In the genomic region with DNA sequence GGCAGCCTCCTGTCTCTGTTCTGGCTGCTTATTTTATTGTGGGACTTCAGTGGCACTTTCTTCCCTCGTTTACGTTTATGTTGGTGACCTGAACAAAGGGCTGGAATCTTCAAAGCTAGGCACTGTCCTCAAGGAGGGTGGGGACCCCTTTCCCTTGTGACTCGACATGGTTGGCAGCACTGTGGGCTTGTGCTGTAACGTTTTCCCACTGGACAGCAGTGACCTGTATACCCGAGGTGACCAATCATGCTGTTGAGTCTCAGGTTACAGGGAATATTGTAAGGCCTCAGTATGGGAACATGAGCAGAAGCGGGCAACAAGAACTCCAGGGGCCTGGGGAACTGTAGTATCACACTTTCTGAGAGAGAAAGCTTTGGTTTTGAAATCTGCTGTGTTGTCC, we compare ENCODE assay signal across 39 mouse cellular contexts. TPM values are rescaled to one million over a fixed set of nuclear protein-coding genes. Genes with fewer than 3 reads are reported as not detected.
"Had no signal": no experiment of that assay in that cellular context is flagged by ENCODE, and none has a peak within 500 bp of the region (broad histone marks: within the 10 kb centered on the region; RNA-seq: fewer than 3 reads in every experiment).

No protein-coding gene starts in this region.

- H3K4me1 ChIP-seq: heart, embryonic 13.5 days; heart, embryonic 15.5 days; hindbrain, embryonic 13.5 days; hindbrain, embryonic 15.5 days; limb, embryonic 13.5 days; limb, embryonic 15.5 days; liver, embryonic 12.5 days had no signal

- H3K4me2 ChIP-seq: heart, embryonic 11.5 days; heart, embryonic 13.5 days; heart, embryonic 15.5 days; hindbrain, embryonic 13.5 days; hindbrain, embryonic 15.5 days; limb, embryonic 13.5 days; limb, embryonic 15.5 days; liver, embryonic 12.5 days had no signal

- H3K4me3 ChIP-seq: heart, adult 2 months; heart, embryonic 13.5 days; heart, embryonic 15.5 days; hindbrain, embryonic 13.5 days; hindbrain, embryonic 15.5 days; limb, embryonic 13.5 days; limb, embryonic 15.5 days; liver, embryonic 12.5 days had no signal

- H3K9me3 ChIP-seq: heart, embryonic 13.5 days; heart, embryonic 15.5 days; hindbrain, embryonic 13.5 days; hindbrain, embryonic 15.5 days; limb, embryonic 13.5 days; limb, embryonic 15.5 days; liver, embryonic 12.5 days had no signal

- H3K9ac ChIP-seq: forebrain, postnatal 0 days; heart, embryonic 13.5 days; heart, embryonic 15.5 days; hindbrain, embryonic 13.5 days; hindbrain, embryonic 15.5 days; limb, embryonic 13.5 days; limb, embryonic 15.5 days; liver, embryonic 12.5 days; liver, embryonic 14.5 days had no signal

- DNase-seq: forebrain, postnatal 0 days; gastrocnemius, postnatal 14 days; gastrocnemius, postnatal 36 days; heart, adult 11 months; heart, adult 2 months; heart, postnatal 14 days; heart, postnatal 36 days; kidney, adult 18-20 months; kidney, adult 8-10 months; kidney, postnatal 25 days; layer of hippocampus, adult 9-11 months; layer of hippocampus, postnatal 36 days; left cerebral cortex, postnatal 4 days; lung, adult 18-20 months had no signal

- ATAC-seq: forebrain, postnatal 0 days; hindbrain, postnatal 0 days; intestine, embryonic 16.5 days; liver, embryonic 12.5 days had no signal

- H3K27me3 ChIP-seq: heart, embryonic 13.5 days; heart, embryonic 15.5 days; hindbrain, embryonic 13.5 days; hindbrain, embryonic 15.5 days; limb, embryonic 13.5 days; limb, embryonic 15.5 days; liver, embryonic 12.5 days had no signal

- H3K27ac ChIP-seq: heart, adult 2 months; heart, embryonic 13.5 days; heart, embryonic 15.5 days; hindbrain, embryonic 13.5 days; hindbrain, embryonic 15.5 days; hindbrain, postnatal 0 days; limb, embryonic 13.5 days; limb, embryonic 15.5 days; liver, embryonic 12.5 days; liver, embryonic 14.5 days had no signal

RNA-seq across cellular contexts. Expression of a gene that starts 9.0 kb away (rescaled TPM):
- total RNA-seq: forebrain, postnatal 0 days; gastrocnemius, adult 18-20 months; gastrocnemius, adult 8-10 months; gastrocnemius, postnatal 14 days; gastrocnemius, postnatal 36 days; heart, adult 2 months; heart, postnatal 14 days; heart, postnatal 36 days; hematopoietic stem cell, adult 5-6 weeks; hindbrain, postnatal 0 days; layer of hippocampus, adult 18-20 months; layer of hippocampus, postnatal 14 days; layer of hippocampus, postnatal 36 days; left cerebral cortex, adult 18-20 months; left cerebral cortex, postnatal 14 days; left cerebral cortex, postnatal 4 days; liver, adult 2 months had no signal
- polyA plus RNA-seq: forebrain, postnatal 0 days; heart, adult 2 months; heart, embryonic 11.5 days; heart, embryonic 13.5 days; heart, embryonic 15.5 days; heart, postnatal 0 days; hindbrain, embryonic 11.5 days; hindbrain, embryonic 13.5 days; hindbrain, embryonic 15.5 days; hindbrain, postnatal 0 days; intestine, embryonic 14.5 days; intestine, embryonic 16.5 days; large intestine, adult 2 months; limb, embryonic 11.5 days; limb, embryonic 13.5 days; limb, embryonic 15.5 days; liver, adult 2 months; liver, embryonic 12.5 days; liver, embryonic 14.5 days; liver, embryonic 16.5 days had no signal

RNA-seq across cellular contexts. Expression of a gene that starts 54.5 kb away (rescaled TPM):
- total RNA-seq: hematopoietic stem cell, adult 5-6 weeks had no signal
